Mouse (Mus musculus): ENCODE measurements at regions not wholly inside any gene's neighbourhood (a gene's known extent, or its start where the extent isn't known, plus 50 kb on each side); places are given as distances from the start of the nearest gene placed in this dataset.

DNA sequence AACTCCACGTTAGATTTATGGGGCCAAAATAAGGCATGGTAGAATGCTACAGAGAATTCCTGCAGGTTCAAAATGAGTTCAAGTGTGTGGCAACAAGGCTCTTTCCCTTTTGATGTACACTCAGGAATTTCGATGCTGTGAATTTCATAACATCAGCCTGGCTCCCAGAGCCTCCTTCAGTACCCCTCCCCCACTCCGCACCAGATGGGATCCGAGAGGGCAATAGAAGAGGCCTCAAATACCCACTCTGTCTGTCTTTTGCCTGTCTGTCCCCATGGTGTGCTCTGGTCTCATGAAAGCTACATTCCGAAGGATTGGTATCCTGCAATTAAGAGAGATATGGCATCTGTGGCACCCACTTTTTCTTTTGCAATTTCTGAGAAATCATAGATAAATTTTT lies 134.3 kb downstream of the Mtx2 start:
- WGBS = 72% methylated on average over 5 of the region's 5 CpGs
- H3K4me3 ChIP-seq = no peak overlapping the region
- no peak overlapping the region for H3K27ac ChIP-seq (replicated peaks)
- H3K27me3 ChIP-seq (replicated peaks; ENCODE audit: low read depth, poor library complexity, severe bottlenecking) = peaks cover 36% of the 10 kb centered on the region
- no peak for DNase-seq (ENCODE audit: low spot score)
- H3K36me3 ChIP-seq (replicated peaks) = no peaks in the 10 kb centered on the region
- H3K9me3 ChIP-seq = no peaks in the 10 kb centered on the region
- peaks cover under 1% of the 10 kb centered on the region for H3K4me1 ChIP-seq

DNA sequence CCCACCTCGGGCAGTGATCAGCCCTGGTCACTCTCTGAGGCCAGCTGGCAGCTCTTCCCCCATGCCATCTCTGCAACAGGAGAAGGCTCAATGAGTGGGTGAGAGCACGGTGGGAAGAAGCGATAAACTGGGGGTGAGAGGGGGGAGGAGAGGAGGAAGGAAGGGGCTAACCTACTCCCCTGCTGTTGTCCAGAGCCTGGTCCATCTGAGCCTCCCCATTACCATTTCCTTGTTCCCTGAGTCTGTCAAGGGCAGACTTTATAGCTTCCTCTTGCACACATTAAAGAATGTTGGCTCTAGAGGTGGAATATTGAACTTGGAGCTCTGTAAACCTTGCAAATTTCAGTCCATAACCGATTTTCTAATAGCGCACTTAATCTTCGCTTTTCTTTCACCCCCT lies 136.8 kb downstream of the Mtx2 start:
- no peak for DNase-seq (ENCODE audit: low spot score)
- no peaks in the 10 kb centered on the region for H3K9me3 ChIP-seq
- peaks cover 55% of the 10 kb centered on the region for H3K27me3 ChIP-seq (replicated peaks; ENCODE audit: low read depth, poor library complexity, severe bottlenecking)
- H3K4me1 ChIP-seq = peaks cover 9% of the 10 kb centered on the region
- 85% methylated on average over 6 of the region's 6 CpGs for WGBS
- no peak overlapping the region for H3K27ac ChIP-seq (replicated peaks)
- H3K36me3 ChIP-seq (replicated peaks) = no peaks in the 10 kb centered on the region
- no peak overlapping the region for H3K4me3 ChIP-seq

GRCm38 (mm10) chr2:74964360-74964759 lies 138.8 kb downstream of the Mtx2 start:
- peaks cover 9% of the 10 kb centered on the region for H3K4me1 ChIP-seq
- no peaks in the 10 kb centered on the region for H3K36me3 ChIP-seq (replicated peaks)
- H3K9me3 ChIP-seq = no peaks in the 10 kb centered on the region
- no peak overlapping the region for H3K4me3 ChIP-seq
- peaks cover 67% of the 10 kb centered on the region for H3K27me3 ChIP-seq (replicated peaks; ENCODE audit: low read depth, poor library complexity, severe bottlenecking)
- WGBS = 1% methylated on average over 6 of the region's 6 CpGs
- peak; percentile 88 for DNase-seq (ENCODE audit: low spot score)
- H3K27ac ChIP-seq (replicated peaks) = no peak overlapping the region

GRCm38 (mm10) chr2:74964980-74965379 lies 139.4 kb downstream of the Mtx2 start:
- 52% methylated on average over 3 of the region's 3 CpGs for WGBS
- no peak for DNase-seq (ENCODE audit: low spot score)
- H3K4me3 ChIP-seq = no peak overlapping the region
- no peak overlapping the region for H3K27ac ChIP-seq (replicated peaks)
- peaks cover 9% of the 10 kb centered on the region for H3K4me1 ChIP-seq
- H3K27me3 ChIP-seq (replicated peaks; ENCODE audit: low read depth, poor library complexity, severe bottlenecking) = peaks cover 69% of the 10 kb centered on the region
- no peaks in the 10 kb centered on the region for H3K36me3 ChIP-seq (replicated peaks)
- H3K9me3 ChIP-seq = no peaks in the 10 kb centered on the region

- 31% methylated on average over 18 of the region's 18 CpGs for WGBS
- Histone ChIP-seq H3K36me3 (replicated peaks) (no peaks in the 10 kb centered on the region), H3K27me3 (replicated peaks; ENCODE audit: low read depth, poor library complexity, severe bottlenecking) (peaks cover 69% of the 10 kb centered on the region), H3K4me1 (peaks cover 12% of the 10 kb centered on the region), H3K9me3 (no peaks in the 10 kb centered on the region), H3K27ac (replicated peaks) (peak overlapping the region; percentile 11; the same call in 1 of the 2 replicates), H3K4me3 (peak overlapping the region; percentile 31)
- peak; percentile 59 for DNase-seq (ENCODE audit: low spot score)
These were observed 139.9 kb downstream of the Mtx2 start for GRCm38 (mm10) chr2:74965384-74966060.

- H3K4me1 ChIP-seq = peaks cover 22% of the 10 kb centered on the region
- peak overlapping the region; percentile 14; the same call in 1 of the 2 replicates for H3K27ac ChIP-seq (replicated peaks)
- H3K4me3 ChIP-seq = no peak overlapping the region
- H3K27me3 ChIP-seq (replicated peaks; ENCODE audit: low read depth, poor library complexity, severe bottlenecking) = peaks cover 27% of the 10 kb centered on the region
- DNase-seq (ENCODE audit: low spot score) = peak; percentile 20
- H3K9me3 ChIP-seq = no peaks in the 10 kb centered on the region
- H3K36me3 ChIP-seq (replicated peaks) = no peaks in the 10 kb centered on the region
- WGBS = 41% methylated on average over 14 of the region's 14 CpGs
These were observed 145.1 kb downstream of the Mtx2 start for GRCm38 (mm10) chr2:74970611-74971265.

GRCm38 (mm10) chr2:74973386-74973785 lies 147.8 kb downstream of the Mtx2 start:
- no peak overlapping the region for H3K27ac ChIP-seq (replicated peaks)
- H3K4me3 ChIP-seq = no peak overlapping the region
- H3K27me3 ChIP-seq (replicated peaks; ENCODE audit: low read depth, poor library complexity, severe bottlenecking) = peaks cover 9% of the 10 kb centered on the region
- H3K9me3 ChIP-seq = no peaks in the 10 kb centered on the region
- no peak for DNase-seq (ENCODE audit: low spot score)
- 86% methylated on average over 6 of the region's 6 CpGs for WGBS
- no peaks in the 10 kb centered on the region for H3K36me3 ChIP-seq (replicated peaks)
- peaks cover 21% of the 10 kb centered on the region for H3K4me1 ChIP-seq

DNA sequence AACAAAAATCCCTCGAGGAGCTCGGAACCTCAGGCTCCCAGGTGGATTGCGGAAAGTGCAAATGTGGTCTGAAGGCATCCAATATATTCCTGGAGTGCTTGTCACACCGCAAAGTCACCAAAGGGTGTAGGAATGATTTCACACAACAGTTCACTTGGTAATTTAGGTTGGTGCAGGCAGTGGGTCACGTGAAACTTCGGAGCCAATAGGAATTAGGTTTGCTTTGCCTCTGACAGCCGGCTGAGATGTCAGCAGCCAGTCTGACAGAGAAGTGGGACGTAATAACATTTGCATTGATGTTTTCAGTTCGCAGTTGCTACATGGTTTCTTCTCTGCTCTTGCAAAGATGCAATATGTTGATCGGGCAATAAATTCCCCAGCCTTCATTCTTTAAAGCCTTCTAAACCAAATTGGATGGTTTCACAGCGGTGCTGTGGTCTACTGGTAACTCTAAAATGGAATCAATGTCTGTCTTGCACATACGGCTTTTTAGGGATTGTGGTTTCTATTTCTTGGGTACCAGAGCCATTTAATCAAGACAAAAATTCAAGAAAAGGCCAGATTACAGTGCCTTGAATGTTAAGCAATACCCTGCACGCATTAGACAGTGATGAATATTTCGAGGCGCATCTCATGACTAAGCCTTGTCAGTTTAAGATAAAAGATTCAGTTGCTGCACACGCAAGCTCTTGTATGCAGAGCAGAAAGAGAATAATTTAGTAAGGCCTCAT lies 149.2 kb downstream of the Mtx2 start:
- no peaks in the 10 kb centered on the region for H3K9me3 ChIP-seq
- WGBS = 69% methylated on average over 16 of the region's 16 CpGs
- no peaks in the 10 kb centered on the region for H3K27me3 ChIP-seq (replicated peaks; ENCODE audit: low read depth, poor library complexity, severe bottlenecking)
- no peaks in the 10 kb centered on the region for H3K36me3 ChIP-seq (replicated peaks)
- H3K4me1 ChIP-seq = peaks cover 21% of the 10 kb centered on the region
- DNase-seq (ENCODE audit: low spot score) = no peak
- no peak overlapping the region for H3K4me3 ChIP-seq
- no peak overlapping the region for H3K27ac ChIP-seq (replicated peaks)

- Histone ChIP-seq H3K36me3 (replicated peaks) (no peaks in the 10 kb centered on the region), H3K27me3 (replicated peaks; ENCODE audit: low read depth, poor library complexity, severe bottlenecking) (no peaks in the 10 kb centered on the region), H3K27ac (replicated peaks) (no peak overlapping the region), H3K9me3 (no peaks in the 10 kb centered on the region), H3K4me3 (no peak overlapping the region), H3K4me1 (peaks cover 11% of the 10 kb centered on the region)
- WGBS = 95% methylated on average over 3 of the region's 3 CpGs
- no peak for DNase-seq (ENCODE audit: low spot score)
These were observed 151.7 kb downstream of the Mtx2 start for GRCm38 (mm10) chr2:74977348-74977747.

DNA sequence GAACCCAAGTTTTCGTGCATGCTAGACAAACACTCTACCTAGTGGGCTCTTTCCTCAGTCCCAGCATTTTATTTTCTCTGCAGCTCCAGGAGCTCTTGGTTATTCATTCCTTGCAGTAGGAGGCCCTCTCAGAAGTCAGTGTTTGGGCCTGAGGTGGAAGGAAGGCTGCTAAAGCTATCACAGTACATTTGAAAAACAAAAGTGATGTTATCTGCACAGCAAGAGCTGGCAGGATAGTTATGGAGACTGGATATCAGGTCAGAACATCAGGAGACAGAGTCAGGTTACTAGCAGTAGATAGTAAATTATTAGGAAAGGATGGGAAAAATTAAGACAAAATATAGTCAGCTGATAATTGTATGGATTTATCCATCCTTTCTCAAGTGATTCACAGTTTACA lies 152.2 kb downstream of the Mtx2 start:
- peaks cover 11% of the 10 kb centered on the region for H3K4me1 ChIP-seq
- no peaks in the 10 kb centered on the region for H3K9me3 ChIP-seq
- 85% methylated on average over 1 of the region's 1 CpGs for WGBS
- H3K27ac ChIP-seq (replicated peaks) = no peak overlapping the region
- no peak for DNase-seq (ENCODE audit: low spot score)
- no peaks in the 10 kb centered on the region for H3K27me3 ChIP-seq (replicated peaks; ENCODE audit: low read depth, poor library complexity, severe bottlenecking)
- no peak overlapping the region for H3K4me3 ChIP-seq
- no peaks in the 10 kb centered on the region for H3K36me3 ChIP-seq (replicated peaks)

GRCm38 (mm10) chr2:74981856-74982255 lies 156.3 kb downstream of the Mtx2 start:
- Histone ChIP-seq H3K36me3 (replicated peaks) (no peaks in the 10 kb centered on the region), H3K27me3 (replicated peaks; ENCODE audit: low read depth, poor library complexity, severe bottlenecking) (0 out of 2 replicates have a peak, but pooled peaks cover 4% of the 10 kb centered on the region), H3K4me1 (no peaks in the 10 kb centered on the region), H3K27ac (replicated peaks) (no peak overlapping the region), H3K4me3 (no peak overlapping the region), H3K9me3 (no peaks in the 10 kb centered on the region)
- DNase-seq (ENCODE audit: low spot score) = no peak
- 83% methylated on average over 3 of the region's 3 CpGs for WGBS

- peaks cover 30% of the 10 kb centered on the region for H3K4me1 ChIP-seq
- H3K27me3 ChIP-seq (replicated peaks; ENCODE audit: low read depth, poor library complexity, severe bottlenecking) = peaks cover 11% of the 10 kb centered on the region
- no peak overlapping the region for H3K4me3 ChIP-seq
- no peak for DNase-seq (ENCODE audit: low spot score)
- WGBS = 56% methylated on average over 3 of the region's 3 CpGs
- H3K36me3 ChIP-seq (replicated peaks) = no peaks in the 10 kb centered on the region
- H3K9me3 ChIP-seq = no peaks in the 10 kb centered on the region
- H3K27ac ChIP-seq (replicated peaks) = peak overlapping the region; percentile 48; the same call in 1 of the 2 replicates
These were observed 168.2 kb downstream of the Mtx2 start for GRCm38 (mm10) chr2:74993802-74994201.
